Mouse (Mus musculus): ENCODE results near the gene Wnt11.

The Wnt11 gene

DNA sequence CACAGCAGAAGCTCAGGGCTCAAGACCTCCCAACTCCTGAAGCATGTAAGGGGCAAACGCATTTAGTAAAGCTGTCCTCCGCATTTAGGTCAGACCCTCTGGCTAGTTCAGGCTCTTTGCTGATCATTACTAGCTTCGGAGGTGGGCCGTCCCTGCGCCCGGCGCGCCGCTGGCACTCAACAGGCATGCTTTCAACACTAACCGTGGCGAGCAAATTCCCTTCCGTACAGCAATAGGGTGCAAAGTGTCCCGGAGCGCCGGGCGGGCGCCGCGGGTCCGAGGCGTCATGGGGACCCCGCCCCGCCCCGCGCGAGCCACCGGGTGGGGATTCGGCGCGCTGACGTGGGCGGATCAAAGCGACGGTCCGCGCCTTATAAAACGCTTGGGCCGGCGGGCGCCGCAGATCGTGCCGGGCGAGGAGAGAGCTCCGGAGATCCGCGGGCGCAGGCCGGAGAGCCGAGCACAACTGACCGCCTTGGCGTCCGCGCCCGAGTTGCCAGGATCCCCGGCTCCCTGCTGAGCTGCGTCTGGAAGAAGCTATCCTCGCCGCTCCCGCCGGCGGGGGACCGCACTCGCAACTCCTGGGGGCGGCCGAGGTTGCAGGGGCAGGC, at the start of gene Wnt11:
Gene Wnt11 (plus strand): TSS at position 402 of the 611 bp plus-strand sequence.
- DNase-seq (ENCODE audit: low spot score in 2 of 2): no peak

DNA sequence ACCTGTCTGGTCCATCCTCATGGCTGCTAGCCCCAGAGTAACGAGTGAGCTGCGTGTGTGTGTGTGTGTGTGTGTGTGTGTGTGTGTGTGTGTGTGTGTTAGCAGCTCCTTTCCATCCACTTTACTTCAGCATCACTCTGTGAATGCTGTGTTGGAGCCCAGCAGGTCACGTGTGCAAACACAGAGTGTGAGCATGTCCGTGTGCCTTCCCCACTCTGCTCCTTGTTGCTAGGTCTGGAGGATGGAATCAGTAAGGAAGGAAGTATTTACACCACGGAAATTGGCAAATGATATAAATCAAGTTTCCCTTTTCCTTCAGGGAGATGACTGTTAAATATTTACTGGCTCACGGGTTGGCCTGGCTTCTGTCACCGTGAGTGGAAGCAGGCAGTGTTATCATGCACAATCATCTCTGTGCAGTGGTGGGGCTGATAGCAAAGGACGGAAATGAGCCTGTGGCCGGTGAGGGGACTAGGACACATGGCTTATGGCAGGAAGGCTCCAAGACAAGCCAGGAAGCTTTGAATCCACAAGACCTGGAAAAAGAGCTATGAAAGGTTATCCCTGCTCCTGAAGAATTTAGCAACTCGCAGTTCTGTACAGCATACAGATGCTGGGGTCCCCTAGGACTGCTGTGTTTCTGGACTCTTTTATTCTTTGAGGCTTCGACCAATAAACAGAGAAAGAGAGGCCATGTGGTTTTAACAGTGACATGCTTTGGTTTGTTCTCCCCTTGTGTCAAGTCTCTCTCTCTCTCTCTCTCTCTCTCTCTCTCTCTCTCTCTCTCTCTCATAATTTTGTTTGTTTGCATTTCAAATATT, 47.9 kb upstream of the Wnt11 start:
- DNase-seq (ENCODE audit: low spot score in 2 of 2): no peak

DNA sequence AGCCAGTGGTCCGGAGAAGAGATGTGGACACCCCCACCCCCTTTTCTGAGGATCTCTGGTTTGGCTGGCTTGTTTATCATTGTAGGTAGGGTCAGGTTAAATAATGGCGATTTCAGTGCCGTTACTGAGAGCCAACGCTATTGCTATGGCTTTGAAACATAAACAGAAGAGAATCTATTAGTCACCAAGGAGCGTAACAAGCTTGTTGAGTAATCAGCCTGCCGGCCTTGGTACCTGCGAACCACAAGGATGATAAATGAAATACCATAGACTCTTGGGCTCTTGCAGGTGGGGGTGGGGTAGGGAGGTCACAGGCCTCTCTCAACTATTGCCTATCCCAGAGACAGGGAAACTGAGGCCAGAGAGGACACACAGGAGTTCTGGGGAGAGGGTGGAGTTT, 46.2 kb upstream of the Wnt11 start:
- DNase-seq (ENCODE audit: low spot score in 2 of 2): no peak

DNA sequence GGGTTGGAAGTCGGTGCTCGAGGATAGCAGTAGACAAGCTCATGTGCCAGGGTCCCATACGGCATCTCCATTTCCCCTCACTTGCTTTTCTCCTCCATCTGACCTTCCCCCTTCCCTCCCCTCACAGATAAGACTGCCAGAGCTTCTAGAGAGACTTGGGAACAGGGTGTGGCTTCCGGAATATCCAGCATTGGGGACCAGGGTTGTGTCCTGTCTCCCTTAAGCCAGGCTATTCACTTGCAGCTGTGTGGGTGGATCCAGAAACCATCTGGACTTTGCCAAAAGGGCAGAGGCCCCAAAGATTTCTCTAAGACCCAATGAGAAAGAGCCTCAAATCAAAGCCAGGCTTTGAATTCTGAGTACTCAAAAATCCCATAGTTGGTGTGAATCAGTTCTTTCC, 45.8 kb upstream of the Wnt11 start:
- no peak for DNase-seq (ENCODE audit: low spot score in 2 of 2)

DNA sequence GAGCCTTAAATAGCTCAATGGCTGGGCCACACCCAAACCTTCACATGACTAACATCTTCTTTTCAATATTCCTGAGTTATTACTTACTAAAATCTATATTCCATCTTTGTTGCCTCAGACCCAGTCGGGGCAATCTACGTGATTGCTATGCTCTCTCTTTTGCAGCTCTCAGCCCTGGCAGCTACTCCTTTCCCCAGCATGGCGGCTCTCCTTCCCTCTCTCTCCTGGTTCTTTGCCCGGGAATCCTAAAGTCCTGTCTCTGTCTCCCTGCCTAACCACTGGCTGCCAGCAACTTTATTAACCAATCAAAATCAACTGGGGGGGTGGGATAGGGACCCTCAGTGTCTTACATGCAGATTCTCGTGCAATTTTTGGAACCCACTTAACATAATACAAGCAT, 43.0 kb upstream of the Wnt11 start:
- DNase-seq (ENCODE audit: low spot score in 2 of 2): no peak

DNA sequence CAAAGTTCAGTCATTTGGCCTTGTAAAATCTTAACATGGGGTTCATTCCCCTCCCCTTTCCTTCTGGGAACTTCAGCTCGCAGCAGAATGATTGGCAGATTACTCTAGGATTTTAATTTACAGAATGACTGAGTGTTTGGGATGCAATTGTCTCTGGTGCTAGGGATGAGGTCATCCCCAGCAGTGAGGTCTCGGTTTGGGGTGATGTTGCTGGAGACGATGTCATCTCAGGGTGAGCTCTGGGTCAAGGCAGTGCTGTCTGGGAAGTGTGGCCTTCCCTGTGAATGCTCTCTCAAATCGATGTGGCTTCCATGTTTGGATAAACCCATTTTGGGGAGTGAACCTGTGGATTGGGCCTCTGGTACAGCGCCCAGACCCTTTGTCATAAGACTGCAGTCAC, 41.1 kb upstream of the Wnt11 start:
- DNase-seq (ENCODE audit: low spot score in 2 of 2): no peak

DNA sequence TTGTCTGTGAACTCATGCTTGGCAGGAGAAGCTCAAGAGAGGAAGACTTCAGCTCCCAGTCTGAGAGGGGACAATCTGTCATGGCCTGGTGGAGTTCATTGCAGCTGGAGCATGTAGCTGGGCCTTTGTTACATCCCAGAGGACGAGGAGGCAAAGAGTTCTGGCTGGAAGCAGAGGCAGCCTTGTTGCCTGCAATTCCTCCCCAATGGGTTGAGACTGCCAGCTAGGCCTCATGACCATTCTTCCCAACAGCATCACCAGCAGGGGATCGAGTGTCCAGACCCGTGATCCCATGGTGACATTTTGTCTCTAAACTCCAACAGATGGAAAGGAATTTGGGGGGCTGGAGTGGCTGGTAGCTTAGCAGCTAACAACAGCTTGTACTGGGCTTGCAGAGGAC, 40.5 kb upstream of the Wnt11 start:
- DNase-seq (ENCODE audit: low spot score in 2 of 2): no peak

DNA sequence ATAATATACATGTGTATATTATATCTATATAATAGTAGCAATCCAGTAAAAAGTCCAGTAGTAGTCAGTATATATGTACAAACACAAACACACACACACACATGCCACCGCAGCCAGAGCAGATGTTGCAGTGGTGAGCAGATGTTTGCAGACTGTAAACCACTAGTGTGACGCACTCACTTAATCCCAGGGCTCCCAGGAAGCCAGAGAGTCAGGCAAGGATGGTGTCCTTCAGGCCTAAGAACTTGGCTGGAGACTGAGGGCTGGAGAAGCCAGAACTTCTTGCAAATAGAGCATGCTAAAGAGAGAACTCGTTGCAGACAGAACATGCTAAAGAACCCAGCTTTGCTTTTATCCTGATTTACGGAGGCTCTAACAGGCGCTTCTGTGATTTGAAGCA, 39.3 kb upstream of the Wnt11 start:
- no peak for DNase-seq (ENCODE audit: low spot score in 2 of 2)

DNA sequence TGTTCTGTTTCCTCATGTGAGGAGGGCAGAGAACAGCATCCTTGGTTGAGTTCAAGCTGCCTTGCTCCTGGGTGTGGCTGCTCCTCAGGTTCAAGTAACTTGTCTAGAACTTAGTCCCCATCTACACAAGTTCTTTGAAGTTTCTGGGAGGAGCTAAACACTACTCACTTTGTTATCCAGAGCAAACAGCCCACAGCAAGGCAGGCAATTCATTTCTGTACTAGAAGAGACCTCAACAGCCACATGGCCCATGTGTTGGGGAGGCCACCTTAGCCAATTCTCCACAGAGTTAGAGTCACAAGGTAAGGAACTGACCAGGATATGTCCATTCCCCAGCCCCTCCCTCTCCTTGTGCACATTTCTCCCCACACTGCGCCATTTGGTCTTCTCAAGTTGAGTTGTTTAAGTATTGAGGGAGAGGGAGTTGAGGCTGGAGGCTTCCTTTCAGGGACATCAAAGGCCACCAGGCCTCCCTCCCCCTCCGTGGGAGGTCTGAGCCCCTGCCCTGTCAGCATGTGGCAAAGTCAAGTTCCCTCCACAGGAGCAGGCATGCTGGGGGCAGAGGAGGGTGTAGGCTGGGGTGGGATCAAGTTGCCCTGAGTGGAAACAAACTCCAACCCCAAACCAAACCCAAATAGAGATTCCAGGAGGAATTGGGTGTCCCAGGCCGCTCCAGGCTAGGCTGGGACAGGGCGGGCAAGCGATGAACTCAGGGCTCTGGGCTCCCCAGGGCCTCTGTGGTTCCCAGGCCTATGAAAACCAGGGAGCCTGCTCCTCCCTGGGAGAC, 37.4 kb upstream of the Wnt11 start:
- DNase-seq (ENCODE audit: low spot score in 2 of 2): no peak

DNA sequence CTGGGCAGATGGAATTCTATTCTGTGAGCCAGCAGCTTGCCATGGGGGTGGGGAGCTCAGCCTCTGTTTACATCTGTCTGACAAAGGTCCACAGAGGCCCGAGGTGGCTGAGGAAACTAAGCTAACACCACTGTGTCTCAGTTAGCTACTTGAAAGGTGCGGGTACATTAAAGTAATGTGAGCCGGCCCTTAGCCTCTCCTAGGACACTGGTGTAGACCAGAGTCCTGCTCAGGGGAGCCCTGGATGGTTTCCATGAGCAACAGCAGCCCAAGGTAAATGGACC, 36.8 kb upstream of the Wnt11 start:
- no peak for DNase-seq (ENCODE audit: low spot score in 2 of 2)

DNA sequence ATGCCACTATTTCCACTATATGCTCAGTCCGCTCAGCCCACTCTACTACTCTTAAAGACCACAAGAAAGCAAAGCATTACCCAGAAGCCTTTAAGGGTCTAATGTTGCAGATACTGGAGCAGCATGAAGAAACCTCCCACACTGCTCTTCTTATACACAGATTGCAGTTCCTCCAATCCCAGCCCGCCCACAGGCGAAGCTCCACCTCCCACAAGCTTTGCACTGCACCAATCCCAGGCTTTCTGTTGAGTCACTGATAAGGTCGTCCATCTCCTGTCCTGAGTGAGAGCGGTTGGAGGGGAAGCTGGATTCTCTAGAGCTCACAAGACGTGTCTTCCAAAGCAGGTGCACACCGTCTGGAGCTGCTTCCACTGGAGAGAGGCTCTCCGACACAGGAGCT, 34.5 kb upstream of the Wnt11 start:
- DNase-seq (ENCODE audit: low spot score in 2 of 2): no peak

DNA sequence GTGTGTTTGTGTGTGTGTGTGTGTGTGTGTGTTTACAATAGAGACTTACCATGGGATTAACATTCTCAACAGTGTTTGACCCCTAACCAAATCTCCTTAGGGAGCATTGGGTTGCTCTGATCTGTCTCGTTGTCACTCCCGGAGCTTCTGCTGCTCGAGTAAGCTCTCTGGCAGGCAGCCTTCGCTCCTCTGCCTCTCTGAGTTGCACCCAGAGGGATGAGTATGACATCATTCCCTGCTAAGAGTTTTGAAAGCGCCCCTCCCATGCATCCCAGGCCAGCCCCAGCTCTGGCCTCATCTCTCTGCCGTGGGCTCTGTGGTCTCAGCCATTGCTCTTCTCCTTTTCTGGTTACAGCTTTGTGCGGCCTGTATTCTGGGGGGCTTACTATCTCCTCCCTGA, 33.8 kb upstream of the Wnt11 start:
- DNase-seq (ENCODE audit: low spot score in 2 of 2): no peak

DNA sequence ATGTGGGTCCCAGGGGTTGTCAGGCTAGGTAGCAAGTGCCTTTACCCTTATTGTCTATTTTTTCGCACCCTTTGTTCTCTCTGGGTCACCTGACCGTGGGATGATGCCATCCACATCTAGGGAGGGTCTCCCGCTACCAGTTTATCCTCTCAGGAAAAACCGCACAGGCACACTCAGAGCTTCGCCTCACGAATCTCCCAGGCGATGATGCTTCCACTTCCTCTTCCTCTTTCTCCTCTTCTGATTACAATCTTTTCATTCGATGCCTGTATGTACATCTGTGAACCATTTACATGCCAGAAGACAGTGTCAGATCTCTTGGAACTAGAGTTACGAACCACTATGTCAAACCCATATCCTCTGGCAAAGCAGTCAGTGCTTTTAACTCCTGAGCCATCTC, 31.7 kb upstream of the Wnt11 start:
- DNase-seq (ENCODE audit: low spot score in 2 of 2): no peak

DNA sequence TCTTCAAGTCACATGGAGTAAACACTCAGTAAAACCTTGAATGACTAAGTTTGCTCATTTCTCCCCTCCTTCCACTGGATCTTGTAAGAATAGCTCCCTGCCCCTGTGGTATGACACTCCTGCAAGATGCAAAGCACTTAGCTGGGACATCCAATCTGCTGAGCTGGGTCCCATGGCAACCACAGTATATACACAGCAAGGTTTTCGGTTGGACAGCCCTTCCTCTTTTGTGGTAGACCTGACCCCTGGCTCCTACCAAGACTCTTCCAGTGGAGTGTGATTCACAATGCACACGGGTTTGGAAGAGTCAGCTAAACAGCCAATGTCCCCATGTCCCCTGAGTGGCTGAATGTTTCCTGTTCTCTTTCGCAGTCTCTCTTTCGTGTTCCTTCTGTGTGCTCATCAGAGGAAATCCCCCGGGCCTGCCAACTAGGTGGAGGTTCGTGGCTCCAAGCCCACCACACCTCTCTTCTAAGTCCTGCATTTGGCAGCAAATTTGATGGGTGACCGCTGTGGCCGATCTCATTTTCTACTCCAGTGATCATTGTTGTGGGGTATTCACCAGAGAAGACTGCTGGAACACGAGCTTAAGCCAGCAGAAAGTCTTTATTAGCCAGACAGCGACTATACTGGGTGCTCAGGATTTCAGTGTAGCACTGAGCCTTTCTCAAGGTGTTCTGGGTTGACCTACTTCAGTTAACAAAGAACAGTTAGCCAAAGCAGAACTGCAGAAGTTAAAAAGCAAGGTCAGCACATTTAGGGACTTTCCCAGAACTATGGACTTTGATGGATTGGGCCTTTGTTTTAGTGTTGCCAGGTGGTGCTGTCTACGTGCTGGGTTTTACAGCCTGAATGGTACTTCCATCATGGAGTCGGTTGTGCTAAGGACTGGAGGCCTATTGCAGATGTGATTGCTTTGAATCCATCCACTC, 29.8 kb upstream of the Wnt11 start:
- no peak for DNase-seq (ENCODE audit: low spot score in 2 of 2)

DNA sequence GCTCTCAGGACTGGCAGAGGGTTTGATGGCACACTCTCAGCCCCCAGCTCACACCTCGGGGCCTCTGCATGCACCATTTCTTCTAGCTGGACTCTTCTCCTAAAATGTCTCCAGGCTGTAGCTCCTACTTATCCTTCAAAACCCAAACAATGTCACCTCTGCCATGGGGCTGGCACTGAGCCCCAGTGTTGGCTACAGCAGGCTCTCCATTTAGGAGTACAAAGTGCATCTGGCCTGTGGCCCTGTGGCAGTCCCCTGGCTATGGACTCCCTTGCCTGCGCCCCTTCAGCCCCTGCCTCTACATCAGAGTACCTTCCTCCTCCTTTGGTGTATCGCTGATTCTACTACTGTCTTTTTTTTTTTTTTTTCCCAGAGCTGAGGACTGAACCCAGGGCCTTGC, 28.0 kb upstream of the Wnt11 start:
- DNase-seq (ENCODE audit: low spot score in 2 of 2): no peak

DNA sequence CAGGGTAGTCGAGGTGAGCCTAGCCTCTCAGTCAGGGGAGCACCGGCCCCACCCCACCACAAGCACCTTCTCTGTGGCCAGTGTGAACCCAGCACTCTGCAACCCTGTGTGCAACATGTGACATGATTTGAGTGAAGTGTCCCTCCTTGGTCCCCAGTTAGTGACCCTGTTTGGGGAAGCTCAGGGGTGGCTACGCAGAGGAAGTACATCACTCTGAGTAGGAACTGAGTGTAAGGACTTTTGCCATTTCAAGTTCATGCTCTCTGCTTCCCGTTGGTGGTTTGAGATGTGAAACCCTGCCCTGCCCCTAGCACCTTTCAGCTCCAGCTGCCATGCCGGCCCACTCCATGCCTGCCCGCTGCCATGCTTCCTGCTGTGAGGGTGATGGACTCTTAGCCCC, 25.5 kb upstream of the Wnt11 start:
- no peak for DNase-seq (ENCODE audit: low spot score in 2 of 2)

DNA sequence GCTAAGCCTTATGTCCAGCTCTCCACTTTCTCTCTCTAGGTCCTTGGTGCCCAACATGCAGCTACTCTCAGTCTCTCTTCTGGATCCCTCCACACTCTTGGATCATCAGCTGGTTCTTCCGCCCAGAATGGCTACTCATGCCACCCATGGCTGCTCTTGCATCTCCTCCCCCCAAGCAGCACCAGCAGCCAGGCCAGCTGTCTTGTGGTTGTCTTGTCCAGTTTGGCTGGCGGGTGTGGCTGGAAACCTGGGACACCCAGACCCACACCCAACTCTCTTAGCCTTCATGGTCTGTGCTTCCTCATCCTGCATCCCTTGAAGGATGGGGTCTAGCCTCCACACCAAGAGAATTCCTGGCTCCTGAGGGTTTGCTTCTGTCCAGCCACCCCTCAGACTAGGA, 24.3 kb upstream of the Wnt11 start:
- no peak for DNase-seq (ENCODE audit: low spot score in 2 of 2)

DNA sequence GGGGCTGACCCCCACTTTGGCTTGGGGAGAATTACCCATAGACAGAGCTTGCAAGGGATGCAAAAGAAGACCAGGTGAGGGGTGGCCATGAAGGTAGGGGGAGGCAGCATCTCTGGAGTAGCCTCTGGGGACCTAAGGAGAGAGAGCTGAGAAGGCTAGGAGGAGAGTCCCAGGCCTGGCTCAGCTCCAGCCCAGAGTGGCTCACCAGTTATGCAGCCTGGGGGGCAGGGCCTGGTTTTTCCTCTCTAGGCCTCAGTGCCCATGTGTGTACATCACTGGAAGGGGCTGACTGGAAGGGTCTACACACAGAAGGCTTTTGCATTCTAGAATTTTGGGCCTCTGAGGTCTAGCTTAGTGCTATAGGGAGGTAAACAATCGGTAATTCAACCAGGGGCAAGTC, 14.4 kb upstream of the Wnt11 start:
- no peak for DNase-seq (ENCODE audit: low spot score in 2 of 2)

DNA sequence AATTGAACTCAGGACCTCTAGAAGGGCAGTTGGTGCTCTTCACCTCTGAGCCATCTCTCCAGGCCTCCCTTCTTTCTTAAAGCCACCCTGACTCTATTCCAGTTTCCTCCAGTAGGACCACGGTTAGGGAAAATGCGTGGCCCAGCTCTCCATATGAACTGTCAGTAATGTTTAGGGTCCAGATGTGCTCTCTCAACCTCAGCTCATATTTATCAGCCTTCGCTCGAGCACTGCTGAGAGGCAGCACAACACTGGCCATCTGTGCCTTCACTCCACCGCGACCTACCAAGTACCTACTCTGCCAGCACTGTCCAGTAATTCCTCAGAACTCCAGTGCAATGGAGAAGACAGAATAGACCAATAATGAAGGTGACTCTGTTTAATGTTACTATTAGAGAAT, 12.0 kb upstream of the Wnt11 start:
- DNase-seq (ENCODE audit: low spot score in 2 of 2): no peak

DNA sequence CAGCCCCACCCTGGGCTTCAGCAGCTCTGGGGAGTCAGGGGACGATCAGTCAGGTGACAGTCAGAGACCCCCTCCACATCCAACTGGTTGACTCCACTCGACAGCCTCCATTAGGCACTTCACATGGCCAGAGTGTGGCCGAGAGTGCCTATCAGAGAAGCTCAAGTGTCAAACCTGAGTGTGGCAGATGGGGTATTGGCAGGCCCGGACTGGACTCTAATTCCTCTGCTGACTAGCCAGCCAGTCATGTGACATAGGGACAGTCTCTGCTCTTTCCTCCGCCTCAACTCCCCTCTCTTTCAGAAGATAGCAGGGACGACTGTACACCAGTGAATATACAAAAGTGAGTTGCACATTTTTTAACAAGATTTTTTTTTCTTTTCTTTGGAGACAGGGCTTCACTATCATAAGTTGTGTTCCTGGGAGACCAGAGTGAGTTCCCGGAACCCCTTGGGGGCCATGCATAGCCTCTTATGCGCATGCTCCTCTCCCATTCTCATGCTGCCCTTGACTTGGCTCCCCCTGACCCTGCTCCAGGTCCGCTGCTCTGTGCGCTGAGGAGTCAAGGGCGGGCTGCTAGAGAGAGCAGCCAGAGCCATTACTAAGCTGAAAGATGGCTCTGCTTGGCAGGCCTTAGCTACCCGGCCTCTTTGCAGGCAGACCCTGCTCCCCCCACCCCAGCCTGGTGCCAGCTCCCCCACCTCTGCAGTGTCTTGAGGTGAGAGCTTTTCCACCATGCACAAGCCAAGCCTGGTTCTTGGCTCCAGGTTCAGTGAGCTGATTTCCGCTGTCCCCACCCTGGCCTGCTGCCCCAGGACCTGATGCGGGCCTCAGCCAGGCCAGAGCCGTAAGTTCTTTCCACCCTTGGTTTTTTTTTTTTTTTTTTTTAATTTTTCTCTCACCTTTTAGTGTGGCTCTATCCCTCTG, 10.8 kb upstream of the Wnt11 start:
- DNase-seq (ENCODE audit: low spot score in 2 of 2): no peak

DNA sequence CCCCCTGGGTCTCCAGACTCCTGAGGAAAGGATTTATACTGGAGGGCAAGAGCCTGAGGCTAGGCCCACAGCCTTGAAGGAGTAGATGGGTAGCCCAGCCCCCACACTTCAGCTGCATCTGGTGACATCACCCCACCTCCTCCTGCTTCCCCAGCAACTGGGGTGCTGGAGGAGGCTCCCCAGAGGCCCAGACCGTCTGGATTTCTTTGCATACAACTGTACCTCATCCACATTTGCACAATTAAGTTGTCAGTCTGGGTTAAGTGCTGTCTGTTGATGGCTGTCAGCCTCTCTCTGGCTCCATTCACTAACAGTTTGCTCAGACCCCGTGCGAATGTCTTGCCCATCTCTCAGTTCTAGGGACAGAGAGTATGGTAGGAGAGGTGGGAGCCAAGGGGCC, 6.9 kb upstream of the Wnt11 start:
- no peak for DNase-seq (ENCODE audit: low spot score in 2 of 2)
